ENCODE assay signal across 9 mouse cellular contexts in the genomic region with DNA sequence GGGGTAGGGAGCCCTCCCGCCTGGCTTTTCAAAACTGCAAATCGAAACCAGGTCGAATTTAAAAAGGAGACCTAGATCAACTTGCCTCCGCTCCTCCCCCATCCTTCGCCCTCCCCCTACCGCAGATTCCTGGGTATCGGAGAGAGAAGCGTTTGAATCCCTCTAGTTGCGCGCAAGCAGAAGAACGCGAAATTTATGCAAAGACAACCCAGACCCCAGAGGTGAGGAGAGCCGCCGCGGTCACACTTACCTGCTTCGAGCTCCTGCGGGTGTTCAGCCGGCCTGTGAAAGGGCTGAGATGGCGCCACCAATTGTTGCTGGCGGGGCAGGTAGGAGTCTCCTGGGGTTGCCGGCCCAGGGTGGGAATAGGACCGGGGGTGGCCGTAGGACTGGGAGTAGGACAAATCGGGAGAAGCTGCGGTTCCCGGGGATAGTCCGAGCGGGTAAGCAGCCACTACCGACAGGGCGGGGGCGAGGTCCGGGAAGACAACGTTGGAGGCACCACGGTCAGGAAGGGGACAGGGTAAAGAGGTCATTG. TPM values are rescaled to one million over a fixed set of nuclear protein-coding genes. Genes with fewer than 3 reads are reported as not detected.
DNase-seq lines count a peak whose midpoint lies in the region; ATAC-seq lines count a peak whose summit lies in the region.
"Had no signal": no experiment of that assay in that cellular context is flagged by ENCODE, and none has a peak within 500 bp of the region (broad histone marks: within the 10 kb centered on the region; RNA-seq: fewer than 3 reads in every experiment).

No protein-coding gene starts in this region.

- peak overlapping the region; percentile 91 for H3K4me2 ChIP-seq in embryonic facial prominence, embryonic 11.5 days (ENCODE audit: low read depth, low read length)
- peak overlapping the region; percentile 69; the same call in 1 of the 2 replicates for H3K4me2 ChIP-seq in midbrain, embryonic 15.5 days

- H3K36me3 ChIP-seq in embryonic facial prominence, embryonic 11.5 days (replicated peaks; ENCODE audit: control insufficient read depth, insufficient read depth, low read depth, low read length) = no peaks in the 10 kb centered on the region
- no peaks in the 10 kb centered on the region for H3K36me3 ChIP-seq in midbrain, embryonic 15.5 days (replicated peaks)

- under 1% methylated on average over 34 of the region's 34 CpGs for WGBS in embryonic facial prominence, embryonic 11.5 days
- WGBS in midbrain, embryonic 15.5 days = 2% methylated on average over 34 of the region's 34 CpGs

- peaks cover 12% of the 10 kb centered on the region for H3K4me1 ChIP-seq in embryonic facial prominence, embryonic 11.5 days (ENCODE audit: control insufficient read depth, insufficient read depth, low read length)
- H3K4me1 ChIP-seq in midbrain, embryonic 15.5 days = peaks cover 21% of the 10 kb centered on the region

- H3K9me3 ChIP-seq in embryonic facial prominence, embryonic 11.5 days (replicated peaks; ENCODE audit: control insufficient read depth, low read length) = no peaks in the 10 kb centered on the region
- H3K9me3 ChIP-seq in midbrain, embryonic 15.5 days = no peaks in the 10 kb centered on the region

- H3K27ac ChIP-seq in embryonic facial prominence, embryonic 11.5 days (replicated peaks; ENCODE audit: low read depth, low read length) = no peak overlapping the region
- no peak overlapping the region for H3K27ac ChIP-seq in midbrain, embryonic 15.5 days

- peaks cover 74% of the 10 kb centered on the region for H3K27me3 ChIP-seq in embryonic facial prominence, embryonic 11.5 days (ENCODE audit: control insufficient read depth, insufficient read depth, low read length)
- H3K27me3 ChIP-seq in midbrain, embryonic 15.5 days (replicated peaks) = peaks cover 92% of the 10 kb centered on the region

- H3K9ac ChIP-seq in embryonic facial prominence, embryonic 11.5 days (replicated peaks; ENCODE audit: low read length) = peak overlapping the region; percentile 58
- H3K9ac ChIP-seq in midbrain, embryonic 15.5 days = no peak overlapping the region

- no peak for ATAC-seq in embryonic facial prominence, embryonic 11.5 days (replicated peaks; ENCODE audit: insufficient number of reproducible peaks, low FRiP score, low TSS enrichment, low read depth)
- ATAC-seq in midbrain, embryonic 15.5 days (replicated peaks) = no peak
- ATAC-seq in frontal cortex, adult (ENCODE audit: low TSS enrichment) = no peak

- peak; percentile 20 for DNase-seq in kidney, adult 18-20 months
- DNase-seq in kidney, adult 11 months = no peak
- DNase-seq in embryonic facial prominence, embryonic 11.5 days (ENCODE audit: low spot score) = peak; percentile 55
- peak; percentile 32 for DNase-seq in induced T-regulatory cell, adult 2 months (ENCODE audit: low read depth)
- no peak for DNase-seq in cerebellum, adult 11 months
- no peak for DNase-seq in left cerebral cortex, adult 11 months (ENCODE audit: low spot score)
- DNase-seq: right cerebral cortex, adult 18-20 months had no signal

- H3K4me3 ChIP-seq in embryonic facial prominence, embryonic 11.5 days (ENCODE audit: low read depth, low read length) = peak overlapping the region; percentile 41
- peak overlapping the region; percentile 36; the same call in 1 of the 2 replicates for H3K4me3 ChIP-seq in midbrain, embryonic 15.5 days

RNA-seq across cellular contexts. Expression of a gene that starts 1.0 kb away (rescaled TPM):
- polyA plus RNA-seq in embryonic facial prominence, embryonic 11.5 days (2014; fragmentation: Nextera tagmentation; extraction: Ambion mirVana) = 3.0 and 3.6 TPM in 2 replicates
- not detected in 2 replicates for polyA plus RNA-seq in midbrain, embryonic 15.5 days (2015; fragmentation: Nextera tagmentation; extraction: Ambion mirVana)

RNA-seq across cellular contexts. Expression of a gene that starts 25.1 kb away (rescaled TPM):
- polyA plus RNA-seq in embryonic facial prominence, embryonic 11.5 days (2014; fragmentation: Nextera tagmentation; extraction: Ambion mirVana) = 15.9 and 21.7 TPM in 2 replicates
- 0.17 and 0.20 TPM in 2 replicates for polyA plus RNA-seq in midbrain, embryonic 15.5 days (2015; fragmentation: Nextera tagmentation; extraction: Ambion mirVana)

Comparison
In these comparisons a context has a peak if more than half of its experiments do, and no peak if none do; other contexts are left out.
1. DNase-seq: peak in kidney, adult 18-20 months (single experiment), embryonic facial prominence, embryonic 11.5 days (single experiment) and induced T-regulatory cell, adult 2 months (single experiment); none in kidney, adult 11 months (single experiment), cerebellum, adult 11 months (single experiment) and left cerebral cortex, adult 11 months (single experiment).
2. RNA of a gene that starts 25.1 kb away (polyA plus RNA-seq): 15.9 to 21.7 TPM in embryonic facial prominence, embryonic 11.5 days; 0.17 to 0.20 TPM in midbrain, embryonic 15.5 days; every median in the first group is over 10 times any median in the second.